Mouse (Mus musculus) stomach, embryonic 15.5 days (tissue): ENCODE measurements around the gene BC005624. TPM values are rescaled to one million over a fixed set of nuclear protein-coding genes. Genes with fewer than 3 reads are reported as not detected.

ENCODE experiments used
- ATAC-seq: fragments of 200-750 bp; cut with Nextera tagmentation; 2 replicates; pipeline ENCODE4 v1.8.0; 2017; ENCODE audit warnings: low read depth, moderate number of reproducible peaks, moderate TSS enrichment; ENCODE audit not compliant: insufficient read depth, low FRiP score
- H3K27ac ChIP-seq: fragments of 300-500 bp; sonication (generic); 2 replicates; pipeline ENCODE4 v1.5.1; 2015; ENCODE audit warnings: mild to moderate bottlenecking, inconsistent platforms
- H3K27me3 ChIP-seq: fragments of 300-500 bp; sonication (generic); replicated peaks from 2 replicates; pipeline ENCODE4 v1.6.1; 2015; ENCODE audit warnings: inconsistent platforms
- H3K36me3 ChIP-seq: fragments of 300-500 bp; sonication (generic); 2 replicates; pipeline ENCODE4 v1.6.1; 2015; ENCODE audit warnings: inconsistent platforms
- H3K4me1 ChIP-seq: fragments of 300-500 bp; sonication (generic); 2 replicates; pipeline ENCODE4 v1.6.1; 2015; ENCODE audit warnings: inconsistent platforms
- H3K4me2 ChIP-seq: fragments of 300-500 bp; sonication (generic); 2 replicates; pipeline ENCODE4 v1.6.1; 2015; ENCODE audit warnings: mild to moderate bottlenecking, inconsistent platforms
- H3K4me3 ChIP-seq: fragments of 300-500 bp; sonication (generic); replicated peaks from 2 replicates; pipeline ENCODE4 v1.5.1; 2015; ENCODE audit warnings: inconsistent platforms
- H3K9ac ChIP-seq: fragments of 300-500 bp; sonication (generic); 2 replicates; pipeline ENCODE4 v1.6.1; 2015; ENCODE audit warnings: inconsistent platforms
- H3K9me3 ChIP-seq: fragments of 300-500 bp; sonication (generic); 2 replicates; pipeline ENCODE4 v1.6.1; 2016; ENCODE audit warnings: inconsistent platforms
- WGBS: fragments of 180-500 bp; shearing (Covaris S2); methylation state at CpG from one replicate; pipeline ENCODE4 v1.1.7; 2015; 5-methylcytosine and 5-hydroxymethylcytosine counted together
- polyA plus RNA-seq: library from polyadenylated mRNA; unstranded; fragments of >200 nt; fragmentation: Nextera tagmentation; extraction: Ambion mirVana; gene quantifications from 2 replicates; pipeline ENCODE4 v1.2.1, GENCODE M21; 2015

BC005624 gene
- polyA plus RNA-seq, 1 experiment from 2014 or later: 53.8 TPM

DNA sequence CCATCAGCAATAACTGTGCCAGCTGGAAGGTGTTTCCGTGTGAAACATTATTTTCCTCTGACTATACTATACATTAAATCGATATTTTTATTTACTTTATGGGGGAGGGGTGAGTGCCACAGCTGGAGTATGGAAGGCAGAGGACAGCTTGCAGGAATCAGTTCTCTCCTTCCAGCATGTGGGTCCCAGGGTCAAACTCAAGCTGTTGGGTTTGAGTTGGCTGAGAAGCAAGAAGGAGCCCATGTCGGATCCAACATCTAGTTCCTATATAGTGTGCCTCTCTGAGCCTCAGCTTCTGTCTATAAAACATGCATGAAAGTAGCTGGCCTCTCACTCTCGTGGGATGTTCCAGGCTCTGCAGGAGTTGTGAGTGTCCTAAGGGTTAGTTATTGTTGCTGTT, 55.6 kb downstream of the BC005624 start:
- no peaks in the 10 kb centered on the region for H3K9me3 ChIP-seq
- H3K27ac ChIP-seq: no peak overlapping the region
- H3K4me3 ChIP-seq: no peak overlapping the region
- no peak overlapping the region for H3K9ac ChIP-seq
- 59% methylated on average over 4 of the region's 4 CpGs for WGBS
- no peak overlapping the region for H3K4me2 ChIP-seq
- no peak for ATAC-seq
- no peaks in the 10 kb centered on the region for H3K36me3 ChIP-seq
- peaks cover 25% of the 10 kb centered on the region for H3K4me1 ChIP-seq
- no peaks in the 10 kb centered on the region for H3K27me3 ChIP-seq

DNA sequence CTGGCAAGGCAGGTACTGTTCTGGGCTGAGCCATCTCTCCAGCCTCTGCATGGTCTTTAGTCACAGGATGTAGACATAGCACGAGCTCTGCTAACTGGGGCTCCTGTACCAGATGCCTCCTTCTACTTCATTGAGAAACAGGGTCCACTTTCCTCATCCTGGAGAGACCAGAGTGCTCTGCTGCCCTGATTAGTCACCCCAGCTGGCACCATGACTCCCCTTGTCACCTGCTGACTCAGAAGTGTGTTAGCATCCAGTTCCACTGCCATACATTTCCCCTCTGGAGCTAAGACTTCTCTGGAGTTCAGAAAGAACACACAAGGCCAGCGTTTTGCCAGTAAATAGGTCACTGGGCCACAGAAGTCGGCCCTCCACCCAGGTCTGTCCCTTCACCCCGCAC, 56.8 kb downstream of the BC005624 start:
- no peak for ATAC-seq
- H3K27ac ChIP-seq: no peak overlapping the region
- no peak overlapping the region for H3K4me2 ChIP-seq
- no peak overlapping the region for H3K9ac ChIP-seq
- peaks cover 25% of the 10 kb centered on the region for H3K4me1 ChIP-seq
- H3K9me3 ChIP-seq: no peaks in the 10 kb centered on the region
- no peaks in the 10 kb centered on the region for H3K36me3 ChIP-seq
- H3K4me3 ChIP-seq: no peak overlapping the region
- H3K27me3 ChIP-seq: no peaks in the 10 kb centered on the region
- 80% methylated on average over 4 of the region's 4 CpGs for WGBS

- no peak for ATAC-seq
- H3K27ac ChIP-seq: no peak overlapping the region
- H3K4me2 ChIP-seq: no peak overlapping the region
- no peak overlapping the region for H3K4me3 ChIP-seq
- no peaks in the 10 kb centered on the region for H3K9me3 ChIP-seq
- WGBS: 68% methylated on average over 3 of the region's 3 CpGs
- no peaks in the 10 kb centered on the region for H3K27me3 ChIP-seq
- H3K36me3 ChIP-seq: no peaks in the 10 kb centered on the region
- H3K9ac ChIP-seq: no peak overlapping the region
- peaks cover 24% of the 10 kb centered on the region for H3K4me1 ChIP-seq
Observed at GRCm38 (mm10) chr2:30923099-30923498, 58.9 kb downstream of the BC005624 start.

Other genes starting within 250 kb of the BC005624 start
- gene 1700001O22Rik, start 178.5 kb downstream of the BC005624 start, polyA plus RNA-seq: 2.8 and 2.9 TPM in 2 replicates
- gene Ntmt1, start 174.4 kb downstream of the BC005624 start, polyA plus RNA-seq: 78.8 and 82.3 TPM in 2 replicates
- 29.5 and 30.1 TPM in 2 replicates for gene Asb6, start 151.9 kb downstream of the BC005624 start, polyA plus RNA-seq
- 3.8 and 4.3 TPM in 2 replicates for gene Prrx2, start 147.2 kb downstream of the BC005624 start, polyA plus RNA-seq
- gene Ptges, start 52.3 kb downstream of the BC005624 start, polyA plus RNA-seq: 6.7 and 9.0 TPM in 2 replicates
- gene Tor1b, start 29.2 kb downstream of the BC005624 start, polyA plus RNA-seq: 30.6 and 31.1 TPM in 2 replicates
- gene Tor1a, start 14.3 kb downstream of the BC005624 start, polyA plus RNA-seq: 73.9 and 74.5 TPM in 2 replicates
- gene Usp20, start 78 bp upstream of the BC005624 start, polyA plus RNA-seq: 17.4 and 19.0 TPM in 2 replicates
- gene Fnbp1, start 159.8 kb upstream of the BC005624 start, polyA plus RNA-seq: 27.8 and 34.0 TPM in 2 replicates
- gene Gpr107, start 170.1 kb upstream of the BC005624 start, polyA plus RNA-seq: 33.2 and 35.3 TPM in 2 replicates